Mouse (Mus musculus) regulatory T cell (primary cell): Measurements from ENCODE around the gene Krt78.

Source experiments
- in situ Hi-C: fragments of 300-600 bp; cut with MboI, MseI; formaldehyde crosslinking; loops from one replicate; pipeline ENCODE4 v1.15.1; 2025; ENCODE audit warnings: high pct_unique_total_duplicates

The Krt78 gene

DNA sequence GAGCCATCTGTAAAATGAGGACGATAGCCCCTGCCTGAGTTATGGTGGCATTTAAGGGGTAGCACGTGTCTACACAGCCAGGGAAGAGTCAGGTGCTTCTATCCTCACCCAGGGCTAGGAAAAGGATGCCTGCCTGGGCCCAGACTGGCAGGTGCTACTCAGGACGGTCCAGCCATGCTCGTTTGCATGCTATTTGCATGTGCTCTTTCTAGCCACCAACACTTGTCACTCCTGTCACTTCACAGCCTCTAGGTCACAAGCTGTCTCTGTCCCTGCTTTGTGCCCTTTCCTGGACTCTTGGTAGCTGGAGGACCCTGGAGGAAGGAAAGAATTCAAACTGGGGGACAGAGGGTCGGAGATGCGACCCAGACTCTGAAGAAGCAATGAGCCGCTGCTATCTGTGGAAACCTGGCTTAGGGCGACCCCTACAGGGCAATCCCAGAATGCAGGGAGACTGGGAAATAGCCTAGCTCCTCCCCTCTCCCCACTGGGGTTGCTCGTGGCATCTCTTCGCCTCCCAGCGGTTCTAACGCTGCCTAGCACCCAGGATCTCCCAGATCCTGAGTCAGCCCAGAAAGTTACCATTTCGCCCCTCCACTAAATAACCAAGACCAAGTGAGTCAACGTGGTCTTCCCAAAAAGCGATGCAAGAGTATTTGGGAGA is 19.5 kb upstream of the Krt78 start:
- in situ Hi-C loops: loop anchor here (5.0 kb wide), 1 partner anchor 196 kb away; no protein-coding TSS in a partner anchor

GRCm38 (mm10) chr15:101970536-101970935 is 16.4 kb upstream of the Krt78 start:
- in situ Hi-C loops: loop anchor here (5.0 kb wide), 1 partner anchor 193 kb away; no protein-coding TSS in a partner anchor

GRCm38 (mm10) chr15:101966808-101967207 is 12.7 kb upstream of the Krt78 start:
- in situ Hi-C loops: no loop called here

DNA sequence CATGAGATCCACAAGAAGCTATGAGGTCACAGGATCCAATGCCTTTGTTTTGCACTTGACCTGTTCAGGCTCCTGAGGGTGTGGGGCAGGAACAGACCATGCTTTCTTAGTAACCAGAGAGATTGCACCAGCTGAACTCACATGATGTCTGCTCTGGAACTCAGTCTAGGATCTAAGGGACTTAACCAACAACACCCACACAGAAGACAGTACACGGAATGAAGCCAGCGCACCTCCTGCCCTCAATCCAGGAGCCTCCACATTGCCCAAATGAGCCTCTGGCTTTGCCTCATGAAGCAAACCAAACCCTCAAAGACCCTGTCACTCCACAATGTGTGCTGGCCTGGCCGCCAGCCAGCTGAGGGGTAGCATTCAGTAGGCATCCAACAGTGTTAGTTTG is 4.8 kb upstream of the Krt78 start:
- in situ Hi-C loops: loop anchor here (5.0 kb wide), 1 partner anchor 632 kb away; no protein-coding TSS in a partner anchor

DNA sequence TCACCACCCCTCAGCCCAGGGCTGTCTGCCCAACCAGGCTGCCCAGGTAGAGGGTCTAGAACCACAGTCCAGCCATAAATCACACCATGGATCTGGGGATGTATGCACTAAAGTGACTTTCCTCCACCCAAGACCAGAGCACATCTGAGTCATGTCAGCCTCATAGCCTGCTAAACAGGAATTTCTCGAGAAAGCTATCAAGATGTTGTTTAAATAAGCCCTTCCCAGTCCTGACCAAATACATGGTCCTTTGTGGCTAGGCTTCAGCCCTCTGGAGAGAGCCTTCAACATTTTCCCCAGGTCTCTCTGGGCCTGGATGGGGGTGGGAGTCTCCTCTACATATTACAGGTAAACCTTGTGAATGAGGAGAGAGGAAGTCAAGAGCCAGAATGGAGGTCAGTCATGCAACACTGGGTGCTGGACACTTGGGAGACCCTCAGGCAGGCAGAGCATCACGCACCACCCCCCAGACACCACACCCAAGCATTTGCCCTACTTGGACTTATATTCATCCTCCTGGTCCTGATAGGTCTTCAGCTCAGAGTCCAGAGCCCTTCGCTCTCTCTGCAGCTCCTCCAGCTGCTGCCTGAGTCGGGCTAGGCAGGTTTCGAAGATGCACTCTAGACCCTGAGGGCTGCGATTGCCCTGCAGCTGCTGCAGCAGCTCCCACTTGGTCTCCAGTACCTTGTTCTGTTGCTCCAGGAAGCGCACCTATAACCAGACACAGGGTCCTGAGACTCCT is 1.2 kb downstream of the Krt78 start:
- in situ Hi-C loops: no loop called here

DNA sequence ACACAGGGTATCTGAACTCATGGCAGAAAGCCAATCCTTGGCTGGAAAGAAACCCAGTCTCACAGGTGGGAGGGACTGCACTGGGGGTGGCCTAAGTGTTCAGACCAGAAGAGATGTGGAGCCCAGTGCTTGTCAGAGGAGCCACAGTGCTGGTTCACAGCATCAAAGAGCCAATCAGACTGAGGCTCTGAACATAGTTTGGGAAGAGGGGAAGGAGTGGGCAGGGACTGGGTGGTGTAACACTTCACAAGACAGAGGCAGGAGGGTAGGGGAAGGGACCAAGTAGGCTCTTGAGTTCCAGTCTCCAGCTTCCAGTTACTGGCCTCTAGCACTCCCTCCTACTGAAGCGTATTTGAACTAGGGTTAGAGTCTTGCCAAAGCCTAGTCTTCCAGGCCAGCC is 8.7 kb downstream of the Krt78 start:
- in situ Hi-C loops: no loop called here

DNA sequence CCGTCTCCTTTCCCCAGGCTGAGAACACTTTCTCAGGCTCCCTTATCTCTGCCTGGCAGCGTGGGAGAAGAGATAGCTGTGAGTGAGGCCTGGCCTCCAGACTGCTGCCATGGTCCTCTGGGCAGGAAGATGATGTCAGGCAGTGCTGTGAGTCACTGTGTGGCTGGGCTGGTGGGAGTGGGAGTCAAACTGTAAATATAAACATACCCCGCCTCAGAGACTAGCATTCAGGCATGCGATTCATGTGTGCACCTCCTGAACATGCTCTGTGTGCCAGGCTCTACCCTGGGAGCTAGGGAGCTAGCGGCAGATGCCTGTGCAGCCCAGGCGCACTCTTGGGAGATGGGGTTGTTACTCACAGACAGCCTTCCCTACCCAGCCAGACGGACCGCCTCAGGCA is 12.1 kb downstream of the Krt78 start:
- in situ Hi-C loops: no loop called here

- in situ Hi-C loops: no loop called here
Observed at GRCm38 (mm10) chr15:101940274-101940829, 13.7 kb downstream of the Krt78 start, which contains the start of gene Krt79. Gene Krt79 (minus strand): TSS chr15:101940324.

GRCm38 (mm10) chr15:101938600-101939308 is 15.3 kb downstream of the Krt78 start:
- in situ Hi-C loops: no loop called here

DNA sequence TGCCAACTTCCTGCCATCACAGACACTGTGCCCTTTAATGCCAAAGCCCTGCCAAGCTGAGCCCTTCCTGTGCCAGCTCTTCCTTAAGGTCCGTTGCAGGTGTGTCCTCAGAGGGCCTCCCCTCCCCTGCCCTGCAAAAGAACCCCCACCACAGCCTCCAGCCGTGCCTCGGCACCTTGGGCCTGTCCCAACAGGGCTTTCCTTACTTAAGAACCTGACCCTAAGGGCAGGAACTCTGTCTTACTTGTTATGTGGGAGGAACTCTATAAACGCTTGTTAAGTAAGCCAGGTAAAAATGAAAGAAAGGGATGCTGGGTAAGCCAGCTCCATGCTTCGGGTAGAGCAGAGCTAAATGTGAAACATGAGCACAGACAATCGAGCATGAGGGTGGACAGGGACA is 21.1 kb downstream of the Krt78 start:
- in situ Hi-C loops: no loop called here

- in situ Hi-C loops: no loop called here
Observed at GRCm38 (mm10) chr15:101929666-101930065, 24.4 kb downstream of the Krt78 start.

- in situ Hi-C loops: no loop called here
Observed at GRCm38 (mm10) chr15:101929087-101929486, 25.0 kb downstream of the Krt78 start.

- in situ Hi-C loops: no loop called here
Observed at GRCm38 (mm10) chr15:101927340-101928080, 26.6 kb downstream of the Krt78 start.

- in situ Hi-C loops: no loop called here
Observed at GRCm38 (mm10) chr15:101925041-101925440, 29.0 kb downstream of the Krt78 start.

DNA sequence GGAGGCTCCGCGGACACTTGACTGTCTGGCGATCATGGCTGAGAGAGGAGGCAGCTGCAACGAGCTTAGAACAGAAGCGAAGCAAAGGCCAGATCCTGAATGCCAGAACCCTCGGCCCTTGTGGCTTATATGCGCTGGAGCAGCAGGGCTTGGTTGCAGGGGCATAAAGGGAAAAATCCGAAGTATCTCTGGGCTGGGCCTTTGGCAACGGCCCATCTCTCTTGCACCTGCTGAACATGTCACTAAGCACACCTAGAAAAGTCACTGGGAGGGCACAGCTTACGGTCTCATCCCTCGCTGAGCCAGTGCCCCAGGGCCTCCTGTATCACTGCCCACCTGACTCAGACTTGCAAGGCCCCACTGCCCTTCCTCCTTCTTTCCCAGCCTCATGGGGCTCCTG is 29.5 kb downstream of the Krt78 start, which contains the start of gene Krt4:
Krt4 (minus strand) TSS at position 101 of the 400 bp plus-strand sequence.
- in situ Hi-C loops: no loop called here

- in situ Hi-C loops: no loop called here
Observed at GRCm38 (mm10) chr15:101922296-101922695, 31.8 kb downstream of the Krt78 start.

DNA sequence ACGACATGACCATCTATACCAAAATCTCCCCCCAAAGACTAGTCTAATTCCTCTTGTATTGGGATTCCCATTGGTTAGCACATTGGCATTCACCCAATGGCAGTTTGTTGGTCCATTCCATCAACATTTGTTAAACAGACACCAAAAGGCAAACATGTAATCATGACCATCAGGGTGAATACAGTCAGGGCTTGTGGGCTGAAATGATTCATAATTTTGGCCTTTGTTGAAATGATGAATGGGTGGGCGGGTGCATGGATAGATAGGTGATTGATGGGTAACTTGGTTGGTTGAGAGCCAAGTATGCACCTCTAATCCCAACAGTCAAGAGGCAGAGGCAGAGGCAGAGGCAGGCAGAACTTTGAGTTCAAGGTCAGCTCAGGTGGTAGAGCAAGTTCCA is 38.0 kb downstream of the Krt78 start:
- in situ Hi-C loops: no loop called here

GRCm38 (mm10) chr15:101904849-101905248 is 49.2 kb downstream of the Krt78 start:
- in situ Hi-C loops: no loop called here

- in situ Hi-C loops: no loop called here
Observed at GRCm38 (mm10) chr15:101902171-101903149, 51.6 kb downstream of the Krt78 start.
